Mouse (Mus musculus) lung, adult 2 months (tissue): Measurements from ENCODE around the gene Eif4g3. TPM values are rescaled to one million over a fixed set of nuclear protein-coding genes. Genes with fewer than 3 reads are reported as not detected.

ENCODE experiments used
- DNase-seq: peaks from one replicate; pipeline ENCODE4 v3.0.0; 2022
- H3K4me1 ChIP-seq: fragments of 200-500 bp; 2 replicates; pipeline ENCODE4 v1.6.1; 2011; ENCODE audit warnings: low read length; ENCODE audit not compliant: control insufficient read depth, insufficient read depth
- H3K4me3 ChIP-seq: fragments of 200-500 bp; replicated peaks from 2 replicates; pipeline ENCODE3; 2011; ENCODE audit warnings: low read depth, mild to moderate bottlenecking, control low read depth, low read length; ENCODE audit errors: extremely low read depth
- CTCF ChIP-seq: fragments of 200-500 bp; IDR thresholded peaks from 2 replicates; pipeline ENCODE4 v1.5.1; 2011; ENCODE audit warnings: mild to moderate bottlenecking, low read length, control low read depth; ENCODE audit not compliant: insufficient read depth
- POLR2A ChIP-seq: fragments of 200-500 bp; IDR thresholded peaks from 2 replicates; pipeline ENCODE4 v1.6.1; 2011; ENCODE audit warnings: low read depth, mild to moderate bottlenecking, control low read depth, low read length, borderline replicate concordance; ENCODE audit errors: extremely low read depth
- WGBS: fragments of 180-500 bp; shearing (Covaris S2); methylation state at CpG from one replicate; pipeline ENCODE4 v1.1.7; 2018; 5-methylcytosine and 5-hydroxymethylcytosine counted together
- polyA plus RNA-seq: library from polyadenylated mRNA; depleted of rRNA; stranded (reverse); fragments of >200 nt; gene quantifications from 2 replicates; pipeline ENCODE4 v1.2.3, GENCODE M21; 2012

Gene Eif4g3
- polyA plus RNA-seq, 1 experiment = 69.8 TPM

GRCm38 (mm10) chr4:138216200-138216890 is 223.5 kb downstream of the Eif4g3 start, which contains the start of gene Hp1bp3:
TSS of gene Hp1bp3 (plus strand) at chr4:138216296.
- peak; percentile 78 for DNase-seq
- Histone ChIP-seq H3K4me3 (peak within 1 kb of the TSS; percentile 88), H3K4me1 (peaks cover 26% of the 10 kb centered on the region)
- WGBS = under 1% methylated on average over 71 of the region's 84 CpGs
- TF ChIP-seq POLR2A (peak; percentile 87), CTCF (no peak)

GRCm38 (mm10) chr4:138216891-138217392 is 224.1 kb downstream of the Eif4g3 start:
- peak; percentile 96 for DNase-seq
- Histone ChIP-seq H3K4me1 (peaks cover 26% of the 10 kb centered on the region), H3K4me3 (peak overlapping the region; percentile 88)
- TF ChIP-seq POLR2A = no peak
- TF ChIP-seq CTCF = no peak
- 1% methylated on average over 67 of the region's 68 CpGs for WGBS

- no peak for TF ChIP-seq CTCF
- TF ChIP-seq POLR2A = no peak
- no peak for DNase-seq
- WGBS = under 1% methylated on average over 36 of the region's 36 CpGs
- Histone ChIP-seq H3K4me3 (peak overlapping the region; percentile 86), H3K4me1 (peaks cover 26% of the 10 kb centered on the region)
These were observed 224.6 kb downstream of the Eif4g3 start for GRCm38 (mm10) chr4:138217441-138217840.

GRCm38 (mm10) chr4:138217951-138218685 is 225.3 kb downstream of the Eif4g3 start:
- TF ChIP-seq POLR2A = no peak
- TF ChIP-seq CTCF = no peak
- WGBS = 55% methylated on average over 11 of the region's 11 CpGs
- DNase-seq = no peak
- H3K4me3 ChIP-seq = peak overlapping the region; percentile 27
- peaks cover 26% of the 10 kb centered on the region for H3K4me1 ChIP-seq

GRCm38 (mm10) chr4:138219331-138219730 is 226.5 kb downstream of the Eif4g3 start:
- no peak for TF ChIP-seq POLR2A
- WGBS = 65% methylated on average over 5 of the region's 5 CpGs
- DNase-seq = no peak

GRCm38 (mm10) chr4:138220761-138221160 is 227.9 kb downstream of the Eif4g3 start:
- 61% methylated on average over 7 of the region's 7 CpGs for WGBS
- Histone ChIP-seq H3K4me1 (peaks cover 13% of the 10 kb centered on the region; the same call in 1 of the 2 replicates), H3K4me3 (no peak overlapping the region)
- TF ChIP-seq POLR2A (no peak), CTCF (no peak)
- DNase-seq = no peak

More at GRCm38 (mm10) chr4:138219331-138219730, 226.5 kb downstream of the Eif4g3 start:
- no peak overlapping the region for H3K4me3 ChIP-seq
- peaks cover 17% of the 10 kb centered on the region for H3K4me1 ChIP-seq

- Histone ChIP-seq H3K4me1 (peaks cover 12% of the 10 kb centered on the region; the same call in 1 of the 2 replicates), H3K4me3 (no peak overlapping the region)
- TF ChIP-seq POLR2A = no peak
- TF ChIP-seq CTCF = no peak
- 72% methylated on average over 5 of the region's 5 CpGs for WGBS
- DNase-seq = no peak
These were observed 228.6 kb downstream of the Eif4g3 start for GRCm38 (mm10) chr4:138221406-138221805.

GRCm38 (mm10) chr4:138222396-138222795 is 229.6 kb downstream of the Eif4g3 start:
- peaks cover 12% of the 10 kb centered on the region; the same call in 1 of the 2 replicates for H3K4me1 ChIP-seq
- no peak for TF ChIP-seq POLR2A
- no peak for TF ChIP-seq CTCF
- WGBS = 69% methylated on average over 5 of the region's 5 CpGs
- no peak for DNase-seq
- no peak overlapping the region for H3K4me3 ChIP-seq

GRCm38 (mm10) chr4:138223623-138224022 is 230.8 kb downstream of the Eif4g3 start:
- no peak for DNase-seq
- Histone ChIP-seq H3K4me1 (peaks cover 6% of the 10 kb centered on the region; the same call in 1 of the 2 replicates), H3K4me3 (no peak overlapping the region)
- 61% methylated on average over 10 of the region's 10 CpGs for WGBS
- TF ChIP-seq CTCF = no peak
